Mouse (Mus musculus) granulocyte monocyte progenitor cell, adult 5-6 weeks (primary cell): Measurements from ENCODE around the gene Bid. TPM values are rescaled to one million over a fixed set of nuclear protein-coding genes. Genes with fewer than 3 reads are reported as not detected.
"Not testable (repeated sequence)": the region's sequence is repeated elsewhere in the genome, so short reads cannot be mapped to it uniquely, and the experiment has no call there.

ENCODE experiments used
- ATAC-seq: replicated peaks from 2 replicates; pipeline ENCODE4 v1.8.0; 2016; ENCODE audit warnings: mild to moderate bottlenecking, moderate TSS enrichment, inconsistent platforms; ENCODE audit not compliant: poor library complexity, severe bottlenecking
- total RNA-seq, 2 experiments: library from RNA; stranded (forward) in 1 of 2; stranded (reverse) in 1 of 2; fragments of 200-712, 200-1000 nt in 1 of 2; fragments of >200 nt in 1 of 2; fragmentation: Nextera tagmentation in 1 of 2; gene quantifications; 2 replicates each; pipeline ENCODE4 v1.2.3; 2014 to 2017

The Bid gene
- total RNA-seq, 2 experiments from 2014 or later = 64.6 to 90.9 TPM

DNA sequence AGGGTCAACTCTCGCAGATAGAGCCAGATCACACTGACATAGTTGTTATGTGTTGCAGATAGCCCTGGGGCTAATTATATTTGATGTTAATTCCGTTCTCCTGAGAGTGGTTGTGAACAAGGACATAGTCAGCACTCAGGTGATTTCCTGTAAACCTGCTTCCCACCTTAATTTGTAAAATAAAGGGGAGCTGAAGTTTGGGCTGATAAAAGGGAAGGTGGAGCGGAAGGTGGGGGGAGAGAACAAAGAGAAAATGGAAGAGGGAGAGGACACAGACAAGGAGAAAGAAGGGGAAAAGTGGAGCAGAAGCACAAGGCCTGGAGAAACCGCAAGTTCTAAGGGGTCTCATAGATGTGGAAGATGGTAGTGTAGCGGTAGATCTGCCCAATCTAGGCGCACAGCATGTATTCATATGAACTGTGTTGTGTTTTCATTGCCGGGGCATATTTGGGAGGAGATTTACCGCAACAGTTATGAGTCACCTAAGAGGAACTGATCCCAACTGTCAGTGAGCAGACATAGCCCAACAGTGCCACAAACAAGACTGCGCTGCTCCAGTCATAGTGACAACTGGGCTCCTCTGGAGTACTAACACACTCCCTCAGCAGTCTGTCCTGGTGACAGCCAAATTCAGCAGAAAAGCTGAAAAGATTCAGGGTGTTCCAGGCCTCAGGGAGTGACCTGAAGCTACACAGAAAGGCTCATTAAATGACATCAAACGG is 8.6 kb downstream of the Bid start:
- peak; percentile 75 for ATAC-seq

DNA sequence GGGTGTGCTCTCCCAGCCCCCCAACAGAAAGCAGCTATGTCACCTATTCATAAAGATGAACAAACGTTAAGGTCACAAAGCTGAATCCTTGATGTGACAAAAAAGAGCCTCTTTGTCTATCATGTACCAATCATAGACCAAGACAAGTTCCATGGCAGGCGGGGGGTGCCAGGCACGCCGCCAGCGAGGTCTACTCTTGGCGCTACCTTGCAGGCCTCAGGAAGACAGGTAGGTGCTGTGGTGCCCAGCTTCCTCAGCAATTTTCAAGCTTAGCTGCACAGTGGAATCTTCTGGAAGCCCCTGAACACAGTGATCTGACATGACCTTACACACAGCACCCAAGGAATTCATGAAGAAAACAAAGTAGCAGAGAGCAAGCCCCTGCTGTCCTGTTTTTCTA is 10.1 kb downstream of the Bid start:
- no peak for ATAC-seq

DNA sequence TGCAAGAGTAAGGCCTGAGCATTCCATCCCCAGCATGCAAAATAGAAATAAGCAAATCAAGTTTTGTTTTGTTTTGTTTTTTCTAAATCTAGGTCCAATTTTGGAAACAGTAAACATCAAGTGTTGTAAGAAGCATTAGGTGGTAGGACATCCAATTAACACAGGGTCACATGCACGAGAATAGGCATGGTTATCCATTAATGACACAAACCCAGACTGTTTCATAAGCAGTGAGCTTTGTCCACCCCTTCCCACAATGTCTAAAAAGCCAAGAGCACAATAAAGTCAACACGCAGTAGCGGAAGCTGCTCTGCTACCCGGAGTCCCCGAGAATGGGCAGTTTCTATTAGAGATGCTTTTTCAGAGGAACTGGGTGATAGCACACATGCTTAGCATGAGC is 11.5 kb downstream of the Bid start:
- ATAC-seq = no peak

DNA sequence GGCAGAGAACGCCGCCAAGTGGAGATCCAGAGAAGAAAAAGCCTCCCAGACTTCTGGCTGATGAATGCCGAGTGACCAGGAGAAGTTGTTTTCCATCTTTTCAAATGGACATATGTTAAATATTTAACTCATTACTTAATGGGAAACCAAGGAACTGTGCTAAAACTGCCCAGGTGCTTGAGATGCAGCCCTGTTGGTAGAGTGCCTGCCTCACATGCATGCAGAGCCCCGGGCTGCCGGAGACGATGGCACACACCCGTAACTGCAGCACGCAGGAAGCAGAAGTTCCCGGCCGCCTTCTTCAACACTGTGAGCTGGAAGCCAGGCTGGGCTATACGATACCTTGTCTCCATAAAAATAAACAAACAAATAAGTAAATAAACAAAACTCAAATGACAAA is 12.7 kb downstream of the Bid start:
- ATAC-seq = no peak

DNA sequence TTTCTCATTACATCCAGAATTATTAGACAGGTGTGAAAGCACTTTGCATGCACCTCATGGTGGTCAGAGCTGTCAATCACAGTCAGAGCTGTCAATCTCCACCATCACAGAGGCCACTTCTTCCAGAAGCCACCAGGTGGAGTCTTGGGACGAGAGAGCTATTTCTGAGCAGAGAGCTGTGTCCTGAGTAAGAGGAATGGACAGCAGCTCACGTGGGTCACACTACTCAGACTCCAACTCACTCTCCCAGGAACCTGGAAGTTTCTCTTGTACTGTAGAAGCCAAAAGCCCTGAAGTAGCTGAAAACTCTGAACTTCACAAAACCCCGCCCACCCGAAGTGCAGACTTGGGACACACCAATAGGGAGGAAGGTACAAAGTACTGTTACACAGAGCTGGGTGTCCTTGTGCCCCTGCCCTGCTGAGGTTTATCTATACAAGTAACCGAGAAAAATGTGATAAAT is 13.2 kb downstream of the Bid start:
- ATAC-seq = peak; percentile 28

DNA sequence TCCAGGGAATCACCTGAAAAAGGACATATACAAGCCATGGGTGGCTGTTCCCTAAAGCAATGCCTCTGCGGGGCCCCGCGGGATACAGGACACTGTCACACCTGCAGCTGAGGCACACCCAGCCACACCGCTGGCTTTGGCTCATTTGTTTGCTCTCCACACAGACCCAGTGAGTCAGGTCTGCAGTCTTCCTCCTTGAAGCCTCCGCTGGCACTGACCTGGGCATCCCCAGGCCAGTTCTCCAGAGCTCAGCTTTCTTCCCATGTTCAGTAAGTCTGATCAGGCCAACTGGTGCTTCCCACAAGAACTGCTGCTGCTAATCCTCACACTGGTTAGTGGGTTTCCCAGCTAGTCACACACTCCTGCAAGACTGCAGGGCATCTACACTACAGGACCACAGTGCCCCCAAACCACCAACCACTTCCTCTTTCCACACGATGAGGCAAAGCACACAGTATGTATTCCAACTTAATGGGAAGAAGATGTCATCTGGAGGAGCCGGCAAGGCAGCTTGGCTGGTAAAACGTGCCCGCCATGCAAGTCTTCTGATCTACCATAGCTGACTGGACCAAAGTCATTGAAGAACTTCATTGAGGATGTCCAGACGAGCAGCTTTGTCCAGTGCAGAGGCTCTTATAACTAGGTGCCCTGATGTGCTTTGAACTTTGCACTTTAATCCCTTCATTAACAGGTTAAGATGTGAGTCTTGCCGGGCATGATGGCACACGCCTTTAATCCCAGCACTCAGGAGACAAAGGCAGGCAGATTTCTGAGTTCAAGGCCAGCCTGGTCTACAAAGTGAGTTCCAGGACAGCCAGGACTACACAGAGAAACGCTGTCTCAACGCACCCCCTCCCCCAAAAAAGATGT is 14.6 kb downstream of the Bid start:
- peak; percentile 90 for ATAC-seq

DNA sequence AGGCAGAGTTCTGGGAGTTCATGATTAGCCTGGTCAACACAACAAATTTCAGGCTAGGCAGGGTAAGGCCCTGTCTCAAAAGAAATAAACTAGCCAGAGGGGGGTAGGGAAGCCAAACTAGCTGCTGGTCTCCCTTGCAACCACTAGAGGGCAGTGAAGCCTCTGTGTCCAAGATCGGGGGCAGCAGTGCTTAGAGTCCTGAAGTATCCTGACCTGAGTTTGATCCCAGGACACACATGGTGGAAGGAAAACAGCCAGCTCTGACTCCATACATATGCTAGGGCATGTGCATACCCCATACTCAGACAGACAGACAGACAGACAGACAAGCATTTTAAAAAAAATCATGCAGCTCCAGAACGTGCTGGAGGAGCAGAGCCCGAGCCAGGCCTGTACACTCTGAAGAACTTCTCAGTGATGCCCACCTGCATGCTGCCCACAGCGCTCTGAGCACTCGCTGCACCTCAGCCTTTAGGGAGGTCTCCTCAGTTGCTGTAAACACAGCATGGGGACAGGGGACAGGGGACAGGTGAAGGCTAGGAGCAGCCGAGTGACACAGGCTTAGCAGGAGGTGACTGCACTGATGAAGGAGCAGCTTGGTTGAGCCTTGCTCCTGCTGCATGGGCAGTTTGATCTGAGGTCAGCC is 18.3 kb downstream of the Bid start:
- ATAC-seq = peak; percentile 46

DNA sequence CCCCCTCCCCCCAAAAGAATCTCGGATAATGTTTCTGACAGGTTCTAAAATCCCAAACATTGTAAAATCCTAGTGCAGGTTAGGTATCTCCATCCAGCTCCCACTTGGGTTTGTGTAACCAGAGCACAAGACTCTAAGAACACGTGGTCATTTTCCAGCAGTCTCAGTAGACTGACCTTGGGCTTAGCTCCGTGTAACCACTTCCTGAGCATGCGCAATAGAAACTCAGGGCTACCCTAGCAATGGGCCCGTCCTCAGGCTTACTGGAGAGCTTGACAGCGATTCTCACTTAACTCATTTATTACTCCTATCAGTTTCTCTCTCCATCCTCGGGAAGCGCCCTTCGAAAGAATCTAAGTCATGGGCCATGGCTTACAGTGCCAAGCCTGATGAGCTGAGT is 22.1 kb downstream of the Bid start:
- no peak for ATAC-seq

DNA sequence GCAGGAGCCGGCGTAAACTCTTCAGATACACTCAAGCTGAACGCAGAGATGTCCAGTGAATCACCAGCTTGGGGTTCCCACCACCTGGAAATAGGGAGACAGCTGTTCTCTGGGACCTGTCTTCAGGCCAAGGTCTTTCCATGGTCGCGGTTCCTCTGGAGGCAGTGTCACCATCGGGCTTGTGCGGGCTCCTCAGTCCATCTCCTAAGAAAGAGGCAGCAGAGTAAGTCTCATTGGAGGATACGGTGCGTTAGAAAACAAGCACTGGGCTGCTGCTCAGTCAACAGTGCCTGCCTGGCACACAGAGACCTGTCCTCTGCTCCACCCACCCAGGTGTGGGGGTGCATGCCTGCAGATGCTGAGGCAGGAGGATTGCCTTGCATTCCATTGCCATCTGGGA is 22.6 kb downstream of the Bid start:
- no peak for ATAC-seq

DNA sequence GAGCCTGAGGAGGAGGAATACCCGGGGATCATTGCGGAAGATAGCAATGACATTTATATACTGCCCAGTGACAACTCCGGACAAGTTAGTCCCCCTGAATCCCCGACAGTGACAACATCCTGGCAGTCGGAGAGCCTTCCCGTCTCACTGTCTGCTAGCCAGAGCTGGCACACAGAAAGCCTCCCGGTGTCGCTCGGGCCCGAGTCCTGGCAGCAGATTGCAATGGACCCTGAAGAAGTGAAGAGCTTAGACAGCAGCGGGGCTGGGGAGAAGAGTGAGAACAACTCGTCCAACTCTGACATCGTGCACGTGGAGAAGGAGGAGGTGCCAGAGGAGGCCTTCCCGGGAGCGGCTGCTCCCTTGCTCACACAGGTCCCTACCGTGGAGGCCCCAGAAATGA is 30.0 kb downstream of the Bid start:
- no peak for ATAC-seq

DNA sequence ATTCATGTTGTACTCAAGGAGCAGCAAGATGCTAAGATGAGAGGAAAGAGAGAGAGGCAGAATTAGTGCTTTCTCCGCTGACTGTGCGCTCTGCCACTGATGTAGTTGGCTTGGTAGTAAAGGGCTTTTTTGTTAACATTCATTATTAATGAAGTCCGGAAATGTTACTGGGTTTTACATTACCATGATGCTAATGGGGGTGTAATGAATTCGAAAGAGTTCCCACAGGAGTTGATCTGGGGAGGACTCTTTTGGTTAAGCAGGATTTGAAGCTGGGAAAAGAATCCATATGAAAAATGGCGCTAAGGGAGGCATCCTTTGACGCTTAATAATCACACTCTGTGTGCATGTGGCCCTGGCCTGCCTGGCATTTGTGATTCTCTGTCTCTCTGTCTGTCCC is 32.2 kb downstream of the Bid start:
- ATAC-seq = no peak

DNA sequence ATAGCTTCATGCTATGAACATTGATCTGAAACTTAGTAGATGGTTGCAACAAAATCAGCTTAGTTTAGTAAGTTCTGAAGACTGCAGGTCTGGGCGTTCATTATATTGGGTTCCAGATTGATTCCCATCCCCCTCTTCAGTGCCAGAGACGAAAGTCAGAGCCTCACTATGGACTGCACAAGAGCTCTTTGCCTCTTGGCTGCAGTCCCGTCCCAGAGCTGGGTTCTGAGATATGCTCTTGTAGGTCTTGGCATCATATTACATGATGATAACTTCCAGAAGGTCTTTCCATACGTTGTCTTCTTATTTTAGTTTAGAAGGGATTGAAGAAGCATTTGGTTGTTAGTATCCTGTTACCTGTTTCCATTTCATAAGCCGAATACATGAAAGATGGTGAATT is 37.6 kb downstream of the Bid start:
- no peak for ATAC-seq

DNA sequence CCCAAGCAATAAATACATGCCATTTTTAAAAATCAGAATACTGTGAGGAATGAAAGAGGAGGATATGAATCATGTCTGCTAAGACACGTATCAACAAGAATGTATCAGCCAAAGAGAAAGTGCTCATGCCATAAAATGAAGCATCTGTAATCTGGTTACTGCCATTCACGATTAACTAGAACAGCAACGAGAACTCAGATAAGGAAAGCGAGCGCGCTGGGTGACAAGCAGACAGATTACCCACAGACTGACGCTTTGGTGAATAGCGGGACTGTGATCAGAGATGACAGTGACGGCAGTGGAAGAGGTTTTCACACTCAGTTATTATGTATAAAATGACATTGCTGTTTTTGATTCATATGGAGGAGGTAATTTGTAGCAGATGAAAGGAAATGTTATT is 42.8 kb downstream of the Bid start:
- no peak for ATAC-seq

DNA sequence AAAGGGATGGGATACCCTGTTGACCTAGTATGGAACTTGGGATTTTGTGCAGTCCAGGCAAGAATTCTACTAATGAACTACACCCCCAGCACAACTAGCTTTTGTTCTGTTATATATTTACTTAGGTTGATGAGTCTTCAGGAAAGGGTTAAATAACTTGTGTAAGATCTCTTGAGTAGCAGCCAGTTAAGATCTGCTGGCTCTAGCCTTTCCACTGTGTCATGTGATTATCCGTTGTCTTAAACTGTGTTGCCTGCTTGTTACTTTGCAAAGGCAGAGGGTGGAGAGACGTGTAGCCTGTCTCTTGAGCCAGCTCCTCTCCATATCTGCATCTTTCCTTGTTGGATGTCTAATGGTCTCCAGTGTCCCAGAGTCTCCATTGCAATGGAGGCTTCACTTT is 45.4 kb downstream of the Bid start:
- ATAC-seq = no peak

DNA sequence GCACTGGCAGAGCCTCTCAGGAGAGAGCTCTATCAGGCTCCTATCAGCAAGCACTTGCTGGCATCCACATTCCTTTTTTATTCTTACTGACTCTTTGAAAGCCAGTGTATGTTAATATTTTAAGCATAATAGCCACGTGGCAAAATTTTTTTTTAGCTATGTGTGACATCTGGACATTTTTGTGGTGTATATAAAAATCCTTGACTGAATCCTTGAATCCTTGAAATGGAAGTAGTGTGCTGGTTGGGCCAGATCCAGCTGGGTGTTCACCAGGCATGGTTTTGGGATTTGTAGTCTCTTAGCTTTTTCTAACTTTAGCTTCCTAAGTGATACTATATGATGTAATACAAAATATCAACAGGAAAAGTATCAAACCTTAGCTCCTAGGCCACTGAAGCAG is 47.8 kb downstream of the Bid start:
- ATAC-seq = no peak

DNA sequence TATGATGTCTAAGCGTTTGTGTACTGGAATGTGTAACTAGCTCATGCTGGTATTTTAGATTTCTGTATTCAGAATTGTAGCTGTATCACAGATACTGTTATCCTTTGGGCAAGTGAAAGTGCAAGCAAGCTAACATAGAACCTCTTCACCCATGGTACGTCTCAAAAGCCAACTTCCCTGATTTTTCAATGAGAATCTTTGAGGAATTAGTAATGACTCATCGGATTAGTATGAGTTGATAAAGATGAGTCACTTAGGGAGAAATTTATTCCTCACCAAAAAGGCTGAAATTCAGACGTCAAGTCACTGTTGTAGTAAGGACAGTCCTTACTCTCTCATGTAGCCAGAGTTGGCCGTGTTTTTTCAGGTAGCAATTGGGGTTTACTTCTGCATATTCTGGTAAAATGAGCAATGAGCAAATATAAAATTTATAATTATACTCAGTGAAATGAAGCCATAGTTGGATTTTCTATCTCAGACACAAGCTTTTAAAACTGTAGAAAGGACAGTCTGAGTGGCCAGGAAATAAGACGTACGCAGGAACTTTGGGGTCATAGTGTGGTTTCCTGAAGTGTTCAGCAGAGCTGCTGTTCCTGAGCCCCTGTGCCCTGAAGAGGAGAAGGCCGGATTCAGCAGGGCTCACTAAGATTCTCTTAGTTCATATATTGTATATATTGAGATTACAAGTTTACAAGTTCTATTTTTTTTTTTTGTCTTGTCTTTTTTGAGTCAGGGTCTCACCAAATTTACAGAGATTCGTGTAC is 50.4 kb downstream of the Bid start:
- peak; percentile 17 for ATAC-seq

DNA sequence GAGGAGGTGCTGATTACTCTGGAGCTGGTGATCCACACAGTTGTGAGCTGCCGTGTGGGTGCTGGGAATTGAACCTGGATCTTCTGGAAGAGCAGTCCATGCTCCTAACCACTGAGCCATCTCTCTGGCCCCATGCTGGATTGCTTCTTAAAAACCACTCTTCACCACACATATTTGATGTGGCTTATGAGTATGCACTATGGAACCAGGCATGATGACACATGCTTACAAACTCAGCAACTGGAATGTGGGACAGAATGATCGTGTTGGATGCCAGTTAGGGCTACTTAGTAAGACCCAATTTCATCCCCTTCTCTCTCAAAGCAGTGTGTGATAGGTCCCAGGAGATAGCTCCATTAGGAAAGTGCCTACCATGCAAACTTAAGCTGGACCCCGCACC is 56.6 kb downstream of the Bid start:
- ATAC-seq = no peak

DNA sequence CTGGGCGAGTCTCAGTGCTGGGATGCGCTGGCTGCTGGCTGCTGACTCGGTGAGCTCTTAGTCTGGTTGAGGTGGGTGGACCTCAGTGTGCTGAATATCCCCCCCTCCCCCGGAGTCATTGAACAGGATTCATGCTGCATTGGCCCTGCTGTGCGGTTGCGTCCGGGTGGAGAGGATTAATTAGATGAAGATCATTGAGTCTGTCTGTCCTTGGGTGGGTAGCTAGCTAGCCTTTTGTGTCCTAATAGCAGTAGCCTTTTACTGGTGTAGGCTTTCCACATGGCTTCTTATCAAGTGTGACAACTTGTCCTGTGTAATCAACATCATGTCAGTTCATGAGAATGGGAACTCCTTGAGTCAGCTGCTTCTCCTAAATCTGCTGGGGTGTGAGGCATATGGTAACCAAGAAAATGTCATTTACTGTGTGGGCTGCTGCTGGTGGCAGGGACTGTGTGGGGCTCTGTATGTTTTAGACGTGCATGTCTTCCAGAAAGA is 58.4 kb downstream of the Bid start:
- no peak for ATAC-seq

DNA sequence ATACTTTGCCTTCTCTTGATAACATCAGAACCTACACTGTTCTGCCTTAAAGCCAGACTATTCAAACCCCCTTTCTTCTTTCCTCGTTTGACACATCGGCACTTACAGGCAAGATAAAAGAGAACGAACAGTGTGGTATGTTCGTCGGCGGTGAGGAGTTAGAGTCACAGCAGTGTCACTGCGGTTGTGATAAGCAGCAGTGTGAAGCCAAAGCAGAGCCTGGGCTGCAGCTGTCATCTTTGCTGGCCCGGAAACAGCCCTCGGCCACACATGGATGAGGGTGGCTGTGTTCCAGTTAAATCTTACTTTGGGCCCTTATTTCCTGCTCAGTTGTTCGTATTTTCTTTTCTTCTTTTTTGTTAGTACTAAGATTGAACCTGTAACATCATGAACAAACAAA is 62.2 kb downstream of the Bid start:
- ATAC-seq = no peak

DNA sequence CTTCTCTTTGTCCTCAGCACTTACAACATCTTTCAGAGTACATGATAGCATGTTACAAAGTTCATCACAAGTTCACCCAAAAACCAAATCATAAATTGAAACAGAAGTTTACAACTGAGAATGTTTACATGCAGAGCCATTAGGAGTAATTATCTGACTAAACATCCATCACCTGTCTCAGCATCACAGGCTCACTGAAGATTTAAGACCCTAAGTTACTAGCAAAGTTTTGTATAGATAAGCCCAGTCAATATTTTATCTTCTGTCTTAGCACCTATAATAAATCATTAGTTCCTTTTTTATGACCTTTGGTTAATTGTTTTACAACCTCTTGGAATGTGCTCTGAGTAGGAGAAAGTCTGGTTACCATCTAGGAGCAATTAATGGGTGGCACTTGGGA is 65.9 kb downstream of the Bid start:
- ATAC-seq = not testable (repeated sequence)
